Mouse (Mus musculus): ENCODE results near the gene Dcst1. TPM values are rescaled to one million over a fixed set of nuclear protein-coding genes. Genes with fewer than 3 reads are reported as not detected.
A peak's percentile ranks its signal among the peaks of the same experiment; 100 is the strongest.

The Dcst1 gene
- polyA plus RNA-seq, 1 experiment = not detected

- TF ChIP-seq POLR2A (IDR thresholded peaks at IDR 0.05; ENCODE audit: low read depth, low read length) (no peak), CTCF (IDR thresholded peaks at IDR 0.05; ENCODE audit: borderline replicate concordance, insufficient read depth, low read length) (peak; percentile 71; the same call in 1 of the 2 replicates)
- Histone ChIP-seq H3K4me1 (ENCODE audit: control insufficient read depth, insufficient read depth, low read length) (no peaks in the 10 kb centered on the region; the same call in 1 of the 2 replicates), H3K27ac (ENCODE audit: insufficient read depth, low read length) (peak overlapping the region; percentile 98), H3K4me3 (ENCODE audit: insufficient read depth, low read length) (peak overlapping the region; percentile 70)
Measured at GRCm38 (mm10) chr3:89395806-89396653, 31.0 kb upstream of the Dcst1 start.

DNA sequence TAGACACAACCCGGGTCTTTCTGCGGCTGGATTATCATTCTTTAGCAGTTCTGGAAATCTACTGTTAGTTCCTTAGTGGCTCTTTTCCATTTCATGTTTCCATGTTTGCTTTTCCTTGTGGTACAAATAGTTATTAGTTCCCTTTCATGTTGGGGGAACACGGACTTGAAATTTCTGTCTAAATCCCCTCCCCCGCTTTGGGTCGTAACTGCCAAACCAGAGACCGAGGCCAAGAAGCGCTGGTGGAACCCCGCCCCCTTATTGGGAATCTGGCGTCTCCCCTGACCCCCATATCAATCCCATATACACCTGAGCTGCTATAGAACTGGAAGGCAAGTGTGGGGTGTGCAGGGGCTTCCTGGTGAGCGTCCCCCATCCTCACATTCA, 30.4 kb upstream of the Dcst1 start:
- TF ChIP-seq POLR2A (IDR thresholded peaks at IDR 0.05; ENCODE audit: low read depth, low read length) = no peak
- H3K4me1 ChIP-seq (ENCODE audit: control insufficient read depth, insufficient read depth, low read length) = no peaks in the 10 kb centered on the region; the same call in 1 of the 2 replicates
- H3K27ac ChIP-seq (ENCODE audit: insufficient read depth, low read length) = peak overlapping the region; percentile 98
- H3K4me3 ChIP-seq (ENCODE audit: insufficient read depth, low read length) = peak overlapping the region; percentile 70

DNA sequence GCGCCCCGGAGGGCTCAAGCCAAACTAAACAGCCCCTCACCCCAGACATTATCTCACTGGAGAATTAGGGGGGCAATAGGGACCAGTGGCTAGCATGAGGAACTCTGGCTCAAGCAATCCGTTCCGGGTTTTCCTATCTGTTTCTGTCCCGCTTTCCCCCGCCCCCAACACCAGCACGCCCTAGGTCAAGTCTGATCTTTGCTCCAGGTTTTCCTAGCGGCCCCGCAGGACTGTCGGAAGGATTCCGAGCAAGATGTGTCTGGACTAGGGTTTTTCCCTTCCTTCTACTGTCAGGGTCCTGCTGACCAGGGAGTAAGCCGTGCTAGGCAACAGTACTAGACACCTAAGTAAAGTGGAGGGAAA, 29.8 kb upstream of the Dcst1 start:
- Histone ChIP-seq H3K4me3 (ENCODE audit: insufficient read depth, low read length) (peak overlapping the region; percentile 70), H3K27ac (ENCODE audit: insufficient read depth, low read length) (peak overlapping the region; percentile 98), H3K4me1 (ENCODE audit: control insufficient read depth, insufficient read depth, low read length) (no peaks in the 10 kb centered on the region; the same call in 1 of the 2 replicates)
- peak; percentile 85 for TF ChIP-seq POLR2A (IDR thresholded peaks at IDR 0.05; ENCODE audit: low read depth, low read length)
- TF ChIP-seq CTCF (IDR thresholded peaks at IDR 0.05; ENCODE audit: borderline replicate concordance, insufficient read depth, low read length) = no peak

GRCm38 (mm10) chr3:89394006-89394893, 29.2 kb upstream of the Dcst1 start, which contains the start of gene Zbtb7b:
Gene Zbtb7b, minus strand, starts transcription at chr3:89394776.
- TF ChIP-seq POLR2A (IDR thresholded peaks at IDR 0.05; ENCODE audit: low read depth, low read length) = peak; percentile 73
- peak; percentile 1; the same call in 1 of the 2 replicates for TF ChIP-seq CTCF (IDR thresholded peaks at IDR 0.05; ENCODE audit: borderline replicate concordance, insufficient read depth, low read length)
- Histone ChIP-seq H3K27ac (ENCODE audit: insufficient read depth, low read length) (peak within 1 kb of the TSS; percentile 98), H3K4me3 (ENCODE audit: insufficient read depth, low read length) (peak within 1 kb of the TSS; percentile 70), H3K4me1 (ENCODE audit: control insufficient read depth, insufficient read depth, low read length) (no peaks in the 10 kb centered on the region)

DNA sequence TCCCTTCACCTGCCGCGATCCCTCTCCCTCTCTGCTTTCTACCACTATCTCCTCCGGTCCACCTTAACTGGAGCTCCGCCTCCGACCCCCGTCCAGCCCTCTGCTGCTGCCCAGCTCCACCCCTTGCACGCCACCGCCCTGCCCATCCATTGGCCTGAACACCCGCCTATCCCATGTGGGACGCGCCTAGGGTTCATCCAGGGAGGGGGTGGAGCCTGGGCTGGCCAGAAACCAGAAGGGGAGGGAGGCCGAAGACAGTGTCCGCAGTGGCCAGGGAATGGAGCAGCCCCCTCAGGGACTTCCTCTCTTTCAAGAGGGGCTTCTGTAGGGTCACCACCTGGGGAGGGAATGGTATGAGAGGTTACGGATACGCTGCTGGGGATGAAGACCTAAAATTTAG, 28.6 kb upstream of the Dcst1 start:
- H3K4me3 ChIP-seq (ENCODE audit: insufficient read depth, low read length) = peak overlapping the region; percentile 65
- H3K27ac ChIP-seq (ENCODE audit: insufficient read depth, low read length) = peak overlapping the region; percentile 98
- no peaks in the 10 kb centered on the region for H3K4me1 ChIP-seq (ENCODE audit: control insufficient read depth, insufficient read depth, low read length)
- TF ChIP-seq POLR2A (IDR thresholded peaks at IDR 0.05; ENCODE audit: low read depth, low read length) (no peak), CTCF (IDR thresholded peaks at IDR 0.05; ENCODE audit: borderline replicate concordance, insufficient read depth, low read length) (no peak)

- no peaks in the 10 kb centered on the region for H3K4me1 ChIP-seq (ENCODE audit: control insufficient read depth, insufficient read depth, low read length)
- peak overlapping the region; percentile 80 for H3K27ac ChIP-seq (ENCODE audit: insufficient read depth, low read length)
Measured at GRCm38 (mm10) chr3:89392871-89393311, 27.8 kb upstream of the Dcst1 start.

GRCm38 (mm10) chr3:89391663-89392511, 26.8 kb upstream of the Dcst1 start:
- peak overlapping the region; percentile 79 for H3K4me3 ChIP-seq (ENCODE audit: insufficient read depth, low read length)
- TF ChIP-seq POLR2A (IDR thresholded peaks at IDR 0.05; ENCODE audit: low read depth, low read length) (peak; percentile 71), CTCF (IDR thresholded peaks at IDR 0.05; ENCODE audit: borderline replicate concordance, insufficient read depth, low read length) (no peak)
- peak overlapping the region; percentile 95 for H3K27ac ChIP-seq (ENCODE audit: insufficient read depth, low read length)
- H3K4me1 ChIP-seq (ENCODE audit: control insufficient read depth, insufficient read depth, low read length) = no peaks in the 10 kb centered on the region

More at GRCm38 (mm10) chr3:89392871-89393311, 27.8 kb upstream of the Dcst1 start:
- TF ChIP-seq CTCF (IDR thresholded peaks at IDR 0.05; ENCODE audit: borderline replicate concordance, insufficient read depth, low read length) (no peak), POLR2A (IDR thresholded peaks at IDR 0.05; ENCODE audit: low read depth, low read length) (0 out of 2 replicates have a peak, but pooled peaks have one; percentile 31)
- peak overlapping the region; percentile 79 for H3K4me3 ChIP-seq (ENCODE audit: insufficient read depth, low read length)

GRCm38 (mm10) chr3:89390699-89391662, 25.9 kb upstream of the Dcst1 start:
- H3K4me1 ChIP-seq (ENCODE audit: control insufficient read depth, insufficient read depth, low read length) = no peaks in the 10 kb centered on the region
- peak overlapping the region; percentile 95 for H3K27ac ChIP-seq (ENCODE audit: insufficient read depth, low read length)

More at GRCm38 (mm10) chr3:89390699-89391662, 25.9 kb upstream of the Dcst1 start:
- TF ChIP-seq CTCF (IDR thresholded peaks at IDR 0.05; ENCODE audit: borderline replicate concordance, insufficient read depth, low read length) (no peak), POLR2A (IDR thresholded peaks at IDR 0.05; ENCODE audit: low read depth, low read length) (peak; percentile 9)
- peak overlapping the region; percentile 79 for H3K4me3 ChIP-seq (ENCODE audit: insufficient read depth, low read length)

All from embryonic fibroblast, embryonic 13.5 days (primary cell).